Mouse (Mus musculus) forebrain, postnatal 0 days (tissue): ENCODE results near the gene D11Wsu47e. TPM values are rescaled to one million over a fixed set of nuclear protein-coding genes. Genes with fewer than 3 reads are reported as not detected.

Source experiments
- ATAC-seq: fragments of 200-750 bp; cut with Nextera tagmentation; 2 replicates; pipeline ENCODE4 v1.8.0; 2017; ENCODE audit warnings: mild to moderate bottlenecking, moderate library complexity
- DNase-seq: peaks from one replicate; pipeline ENCODE4 v3.0.0-alpha.2; 2015
- H3K27ac ChIP-seq: fragments of 300-500 bp; sonication (generic); 2 replicates; pipeline ENCODE4 v1.5.1; 2014; ENCODE audit warnings: low read depth, mild to moderate bottlenecking, antibody characterized with exemption, low read length, moderate library complexity, mixed read lengths
- H3K27me3 ChIP-seq: fragments of 300-500 bp; sonication (generic); 2 replicates; pipeline ENCODE4 v1.6.1; 2014; ENCODE audit warnings: mild to moderate bottlenecking, low read length, mixed read lengths; ENCODE audit not compliant: insufficient read depth
- H3K36me3 ChIP-seq: fragments of 300-500 bp; sonication (generic); 2 replicates; pipeline ENCODE4 v1.6.1; 2014; ENCODE audit warnings: mild to moderate bottlenecking, moderate library complexity; ENCODE audit not compliant: insufficient read depth
- H3K4me1 ChIP-seq: fragments of 300-500 bp; sonication (generic); 2 replicates; pipeline ENCODE4 v1.6.1; 2014; ENCODE audit warnings: antibody characterized with exemption; ENCODE audit not compliant: insufficient read depth
- H3K4me2 ChIP-seq: fragments of 300-500 bp; sonication (generic); 2 replicates; pipeline ENCODE4 v1.6.1; 2014; ENCODE audit warnings: low read depth, mild to moderate bottlenecking, moderate library complexity
- H3K4me3 ChIP-seq: fragments of 300-500 bp; sonication (generic); 2 replicates; pipeline ENCODE4 v1.5.1; 2014; ENCODE audit warnings: low read depth, low read length, mixed read lengths
- H3K9ac ChIP-seq: fragments of 300-500 bp; sonication (generic); 2 replicates; pipeline ENCODE4 v1.6.1; 2014; ENCODE audit warnings: mild to moderate bottlenecking
- H3K9me3 ChIP-seq: fragments of 300-500 bp; sonication (generic); 2 replicates; pipeline ENCODE4 v1.6.1; 2016; ENCODE audit warnings: low read length
- CTCF ChIP-seq: sonication (generic); IDR thresholded peaks from 2 replicates; pipeline ENCODE4 v1.5.1; 2016; ENCODE audit warnings: antibody characterized with exemption, control low read depth, low read depth
- WGBS: fragments of 180-500 bp; shearing (Covaris S2); extraction: QIAGEN DNeasy Blood & Tissue Kit; methylation state at CpG from one replicate; pipeline ENCODE4 v1.1.7; 2014; 5-methylcytosine and 5-hydroxymethylcytosine counted together
- polyA plus RNA-seq: library from polyadenylated mRNA; unstranded; fragments of >200 nt; fragmentation: Nextera tagmentation; extraction: Ambion mirVana; gene quantifications from 2 replicates; pipeline ENCODE4 v1.2.1, GENCODE M21; 2015
- total RNA-seq: library from RNA; depleted of rRNA; stranded (reverse); fragments of >200 nt; gene quantifications from 2 replicates; pipeline ENCODE4 v1.2.3, GENCODE M21; 2014; rRNA removed

D11Wsu47e gene
- total and polyA plus RNA-seq, 2 experiments from 2014 or later: 25.7 to 36.7 TPM

GRCm38 (mm10) chr11:113740100-113740499 is 55.9 kb downstream of the D11Wsu47e start:
- H3K27me3 ChIP-seq: no peaks in the 10 kb centered on the region
- DNase-seq (no peak), ATAC-seq (no peak)
- H3K4me3 ChIP-seq: no peak overlapping the region
- TF ChIP-seq CTCF: no peak
- no peak overlapping the region for H3K4me2 ChIP-seq
- H3K9me3 ChIP-seq: no peaks in the 10 kb centered on the region
- WGBS: 88% methylated on average over 7 of the region's 7 CpGs
- H3K27ac ChIP-seq: no peak overlapping the region
- no peak overlapping the region for H3K9ac ChIP-seq
- H3K36me3 ChIP-seq: 0 out of 2 replicates have a peak, but pooled peaks cover 5% of the 10 kb centered on the region
- H3K4me1 ChIP-seq: no peaks in the 10 kb centered on the region

- peaks cover 9% of the 10 kb centered on the region for H3K36me3 ChIP-seq
- no peak overlapping the region for H3K4me3 ChIP-seq
- WGBS: 92% methylated on average over 1 of the region's 1 CpGs
- H3K9ac ChIP-seq: no peak overlapping the region
- H3K4me1 ChIP-seq: 0 out of 2 replicates have a peak, but pooled peaks cover under 1% of the 10 kb centered on the region
- TF ChIP-seq CTCF: peak; percentile 45
- no peaks in the 10 kb centered on the region for H3K27me3 ChIP-seq
- no peak overlapping the region for H3K4me2 ChIP-seq
- no peak for DNase-seq
- no peak overlapping the region for H3K27ac ChIP-seq
- no peaks in the 10 kb centered on the region for H3K9me3 ChIP-seq
- no peak for ATAC-seq
Measured at GRCm38 (mm10) chr11:113742998-113743397, 58.8 kb downstream of the D11Wsu47e start.

Other genes starting within 250 kb of the D11Wsu47e start
- gene Sstr2, start 65.1 kb upstream of the D11Wsu47e start, total RNA-seq: 19.9 and 32.2 TPM in 2 replicates
- 23.1 and 27.1 TPM in 2 replicates for gene Sstr2, start 65.1 kb upstream of the D11Wsu47e start, polyA plus RNA-seq
- 37.2 and 48.8 TPM in 2 replicates for gene Cog1, start 35.2 kb upstream of the D11Wsu47e start, total RNA-seq
- gene Cog1, start 35.2 kb upstream of the D11Wsu47e start, polyA plus RNA-seq: 25.3 and 28.6 TPM in 2 replicates
- gene Slc39a11, start 34.3 kb upstream of the D11Wsu47e start, total RNA-seq: 36.9 and 48.2 TPM in 2 replicates
- 33.1 and 39.1 TPM in 2 replicates for gene Slc39a11, start 34.3 kb upstream of the D11Wsu47e start, polyA plus RNA-seq
- 37.6 and 38.7 TPM in 2 replicates for gene Fam104a, start 257 bp upstream of the D11Wsu47e start, total RNA-seq
- 54.7 and 58.9 TPM in 2 replicates for gene Fam104a, start 257 bp upstream of the D11Wsu47e start, polyA plus RNA-seq
- not detected in 2 replicates for gene Cpsf4l, start 25.6 kb downstream of the D11Wsu47e start, total RNA-seq
- gene Cpsf4l, start 25.6 kb downstream of the D11Wsu47e start, polyA plus RNA-seq: 0.10 and 0.30 TPM in 2 replicates
- gene Cdc42ep4, start 67.5 kb downstream of the D11Wsu47e start, total RNA-seq: 86.6 and 102 TPM in 2 replicates
- gene Cdc42ep4, start 67.5 kb downstream of the D11Wsu47e start, polyA plus RNA-seq: 75.4 and 81.0 TPM in 2 replicates